Mouse (Mus musculus) G1E (cell line): ENCODE measurements around the gene Ift43. TPM values are rescaled to one million over a fixed set of nuclear protein-coding genes. Genes with fewer than 3 reads are reported as not detected.

Source experiments
- ATAC-seq: 2 replicates; pipeline ENCODE4 v1.8.0; 2016; ENCODE audit warnings: mild to moderate bottlenecking; ENCODE audit not compliant: insufficient number of reproducible peaks, poor library complexity, low FRiP score, severe bottlenecking; ENCODE audit errors: extremely low read depth
- DNase-seq: peaks from one replicate; pipeline ENCODE4 v3.0.0; 2012; ENCODE audit warnings: low spot score
- H3K27me3 ChIP-seq: 2 replicates; pipeline ENCODE4 v1.6.1; 2012; ENCODE audit warnings: mild to moderate bottlenecking, low read length, inconsistent platforms; ENCODE audit not compliant: insufficient read depth
- H3K36me3 ChIP-seq: replicated peaks from 2 replicates; pipeline ENCODE3; 2012; ENCODE audit warnings: mild to moderate bottlenecking, inconsistent platforms
- H3K4me1 ChIP-seq: 2 replicates; pipeline ENCODE4 v1.6.1; 2012; ENCODE audit warnings: low read depth, low read length, inconsistent platforms, mixed read lengths; ENCODE audit not compliant: insufficient read depth
- H3K4me3 ChIP-seq: 2 replicates; pipeline ENCODE4 v1.5.1; 2012; ENCODE audit warnings: low read depth, mild to moderate bottlenecking, inconsistent platforms, low read length, moderate library complexity, mixed read lengths
- H3K9me3 ChIP-seq: replicated peaks from 2 replicates; pipeline ENCODE4 v1.6.1; 2012; ENCODE audit warnings: inconsistent platforms
- CTCF ChIP-seq: IDR thresholded peaks from 2 replicates; pipeline ENCODE4 v1.5.1; 2012; ENCODE audit warnings: low read depth, low read length, inconsistent platforms, mixed read lengths
- GATA1 ChIP-seq: IDR thresholded peaks from 2 replicates; pipeline ENCODE4 v1.6.1; 2012; ENCODE audit warnings: borderline replicate concordance, low read length, inconsistent platforms, mixed read lengths
- GATA2 ChIP-seq: IDR thresholded peaks from 2 replicates; pipeline ENCODE4 v1.6.1; 2012; ENCODE audit warnings: low read depth, low read length, inconsistent platforms, borderline replicate concordance
- POLR2AphosphoS5 ChIP-seq: IDR thresholded peaks from 2 replicates; pipeline ENCODE4 v1.6.1; 2012; ENCODE audit warnings: low read depth, low read length, inconsistent platforms; ENCODE audit not compliant: insufficient replicate concordance
- TAL1 ChIP-seq: conservative IDR thresholded peaks from 2 replicates; pipeline ENCODE4 v1.6.1; 2012; ENCODE audit warnings: low read depth, low read length, inconsistent platforms, mixed read lengths
- polyA plus RNA-seq: library from polyadenylated mRNA; stranded (reverse); fragments of >175 nt; gene quantifications from 2 replicates; pipeline ENCODE4 v1.2.3, GENCODE M21; 2012
- total RNA-seq, 2 experiments: library from RNA; stranded (forward) in 1 of 2; stranded (reverse) in 1 of 2; fragments of 200-1000 nt in 1 of 2; fragments of >200 nt in 1 of 2; fragmentation: Nextera tagmentation in 1 of 2; gene quantifications; 2 replicates each; pipeline ENCODE4 v1.2.3; 2014 to 2017

The Ift43 gene
- total and polyA plus RNA-seq, 3 experiments, result 0.09 to 0.93 TPM; not detected in 1

DNA sequence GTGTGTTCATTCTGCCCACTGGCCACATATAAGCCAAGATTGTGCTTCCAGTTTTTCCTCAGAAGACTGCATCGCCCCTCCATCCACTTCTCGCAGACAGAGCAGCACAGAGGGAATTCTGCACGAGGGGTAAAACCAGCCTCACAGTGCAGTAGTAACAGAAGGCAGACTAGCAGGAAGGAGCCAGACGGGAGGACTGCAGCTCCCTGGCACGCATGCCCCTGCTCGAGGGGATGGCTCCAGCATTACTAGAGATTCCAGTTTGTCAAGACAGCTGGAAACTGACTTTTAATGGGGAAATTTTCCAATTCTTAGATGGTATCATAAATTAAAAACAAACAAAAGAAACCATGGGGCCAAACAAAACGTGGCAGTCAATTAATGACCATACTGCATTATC lies 25.3 kb downstream of the Ift43 start:
- Histone ChIP-seq H3K4me3 (no peak overlapping the region), H3K27me3 (peaks cover 34% of the 10 kb centered on the region), H3K36me3 (no peaks in the 10 kb centered on the region), H3K4me1 (no peaks in the 10 kb centered on the region), H3K9me3 (no peaks in the 10 kb centered on the region)
- DNase-seq, result no peak
- ATAC-seq, result no peak
- TF ChIP-seq CTCF (no peak), TAL1 (no peak), GATA2 (no peak), GATA1 (no peak), POLR2AphosphoS5 (no peak)

DNA sequence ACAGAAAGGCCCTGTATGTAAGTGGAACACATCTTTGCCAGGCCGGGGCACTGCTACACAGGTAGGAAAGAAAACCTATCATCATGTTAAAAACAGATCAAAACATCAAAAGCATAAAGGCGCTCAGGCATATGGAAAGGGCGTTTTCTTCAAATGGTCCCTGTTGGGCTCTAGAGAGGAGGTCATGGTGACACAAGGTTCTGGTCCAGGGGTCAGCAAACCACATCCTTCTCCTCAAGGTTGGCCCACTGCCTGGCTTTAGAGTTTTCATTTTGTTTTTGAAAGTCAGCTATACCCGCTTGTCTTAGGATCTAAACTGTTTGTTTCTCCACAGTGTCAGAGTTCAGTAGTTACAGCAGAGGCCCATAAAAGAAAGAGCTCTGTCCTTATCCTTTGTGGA lies 27.2 kb downstream of the Ift43 start:
- Histone ChIP-seq H3K27me3 (peaks cover 41% of the 10 kb centered on the region), H3K36me3 (no peaks in the 10 kb centered on the region), H3K4me3 (no peak overlapping the region), H3K4me1 (no peaks in the 10 kb centered on the region), H3K9me3 (no peaks in the 10 kb centered on the region)
- DNase-seq, result no peak
- no peak for ATAC-seq
- TF ChIP-seq CTCF (no peak), TAL1 (no peak), GATA2 (no peak), GATA1 (no peak), POLR2AphosphoS5 (no peak)

GRCm38 (mm10) chr12:86110637-86111036 lies 28.3 kb downstream of the Ift43 start:
- no peak overlapping the region for H3K4me3 ChIP-seq
- ATAC-seq (no peak), DNase-seq (no peak)
- H3K9me3 ChIP-seq, result no peaks in the 10 kb centered on the region
- no peaks in the 10 kb centered on the region for H3K36me3 ChIP-seq
- H3K4me1 ChIP-seq, result no peaks in the 10 kb centered on the region
- TF ChIP-seq CTCF, result peak; percentile 58; the same call in 1 of the 2 replicates
- no peak for TF ChIP-seq GATA1
- no peak for TF ChIP-seq POLR2AphosphoS5
- no peak for TF ChIP-seq TAL1
- H3K27me3 ChIP-seq, result peaks cover 44% of the 10 kb centered on the region

DNA sequence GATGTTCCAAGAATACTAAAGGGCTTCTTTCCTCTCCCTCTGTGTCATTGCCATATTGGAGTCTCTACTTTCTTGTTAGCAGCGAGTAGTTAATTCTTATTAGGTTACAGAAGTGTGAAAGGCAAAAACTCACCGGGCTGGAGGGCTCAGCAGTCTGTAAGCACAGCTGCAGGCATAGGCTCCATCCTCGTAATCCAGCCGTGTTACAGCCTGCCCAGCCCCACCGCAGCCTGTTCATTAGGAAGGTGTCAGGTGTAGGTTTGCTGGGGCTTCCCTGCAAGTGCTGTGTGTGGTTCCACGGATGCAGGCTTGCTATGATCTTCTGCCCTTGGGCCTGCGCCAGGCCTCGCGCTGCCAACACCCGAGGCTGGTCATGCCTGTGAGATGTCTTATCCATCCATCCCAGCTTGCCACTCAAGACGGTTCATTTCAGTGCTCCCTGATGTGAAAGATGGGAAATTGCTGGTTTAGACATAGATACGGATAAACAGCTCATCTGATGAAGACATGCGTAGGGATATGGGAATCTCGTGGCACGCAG lies 34.0 kb downstream of the Ift43 start:
- ATAC-seq (no peak), DNase-seq (no peak)
- Histone ChIP-seq H3K4me3 (no peak overlapping the region), H3K36me3 (no peaks in the 10 kb centered on the region), H3K4me1 (no peaks in the 10 kb centered on the region), H3K9me3 (no peaks in the 10 kb centered on the region), H3K27me3 (peaks cover 37% of the 10 kb centered on the region)
- TF ChIP-seq CTCF (no peak), GATA2 (no peak), POLR2AphosphoS5 (no peak), GATA1 (no peak), TAL1 (no peak)

- DNase-seq (no peak), ATAC-seq (no peak)
- Histone ChIP-seq H3K36me3 (no peaks in the 10 kb centered on the region), H3K4me1 (no peaks in the 10 kb centered on the region), H3K4me3 (no peak overlapping the region), H3K27me3 (peaks cover 16% of the 10 kb centered on the region), H3K9me3 (no peaks in the 10 kb centered on the region)
- TF ChIP-seq POLR2AphosphoS5, result no peak
- no peak for TF ChIP-seq TAL1
- no peak for TF ChIP-seq CTCF
- TF ChIP-seq GATA2, result no peak
- no peak for TF ChIP-seq GATA1
Measured at GRCm38 (mm10) chr12:86124016-86124415, 41.7 kb downstream of the Ift43 start.

DNA sequence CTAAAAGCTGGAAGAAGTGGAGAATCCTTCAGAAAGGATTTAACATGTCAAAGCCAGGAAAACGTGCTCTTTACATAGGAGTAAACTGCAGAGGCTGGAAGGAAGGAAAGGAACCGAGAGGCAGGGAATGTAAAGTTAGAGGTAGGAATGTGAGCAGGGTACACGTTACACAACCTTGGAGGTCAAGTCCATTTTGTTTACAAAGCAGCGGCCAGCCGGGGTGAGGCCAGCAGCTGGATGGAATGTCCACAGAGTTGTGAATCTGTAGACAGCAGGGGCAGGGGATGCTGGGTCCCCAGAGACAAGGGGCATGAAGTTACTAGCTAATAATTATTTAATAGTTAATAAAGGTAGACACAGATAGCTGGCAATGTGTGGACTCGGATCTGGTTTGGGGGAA lies 45.8 kb downstream of the Ift43 start:
- Histone ChIP-seq H3K4me3 (no peak overlapping the region), H3K36me3 (no peaks in the 10 kb centered on the region), H3K4me1 (no peaks in the 10 kb centered on the region), H3K27me3 (peaks cover 29% of the 10 kb centered on the region), H3K9me3 (no peaks in the 10 kb centered on the region)
- DNase-seq, result no peak
- no peak for ATAC-seq
- TF ChIP-seq TAL1 (no peak), POLR2AphosphoS5 (no peak), GATA1 (no peak), CTCF (no peak), GATA2 (no peak)

DNA sequence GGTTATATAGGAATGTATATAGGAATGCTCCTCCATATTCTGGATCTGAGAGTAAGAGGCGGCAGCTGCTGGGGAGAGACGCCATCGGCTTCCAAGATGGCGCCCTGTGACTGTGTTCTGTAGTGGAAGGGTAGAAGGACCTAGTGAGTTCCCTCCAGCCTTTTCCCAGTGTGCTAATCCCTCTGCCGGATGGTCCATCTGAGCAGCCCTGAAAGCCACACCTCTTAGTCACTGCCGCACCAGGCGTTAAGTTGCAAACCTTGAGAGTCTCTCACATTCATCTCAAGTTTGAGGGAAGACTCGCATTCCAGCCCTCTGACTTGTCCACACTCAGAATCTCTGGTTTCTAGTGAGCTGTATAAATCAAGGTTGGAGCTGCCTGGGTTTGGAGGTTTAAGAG lies 46.7 kb downstream of the Ift43 start:
- no peaks in the 10 kb centered on the region for H3K4me1 ChIP-seq
- DNase-seq, result no peak
- peaks cover 26% of the 10 kb centered on the region for H3K27me3 ChIP-seq
- H3K36me3 ChIP-seq, result no peaks in the 10 kb centered on the region
- TF ChIP-seq GATA2 (no peak), POLR2AphosphoS5 (no peak), GATA1 (no peak), CTCF (no peak), TAL1 (no peak)
- ATAC-seq, result no peak
- H3K4me3 ChIP-seq, result no peak overlapping the region
- no peaks in the 10 kb centered on the region for H3K9me3 ChIP-seq
